Mouse (Mus musculus): Measurements from ENCODE around the gene Pdxk. TPM values are rescaled to one million over a fixed set of nuclear protein-coding genes. Genes with fewer than 3 reads are reported as not detected.
A peak's percentile ranks its signal among the peaks of the same experiment; 100 is the strongest.

Pdxk gene
- polyA plus RNA-seq, 1 experiment, result 0.14 TPM

GRCm38 (mm10) chr10:78462945-78463768 lies 1.6 kb downstream of the Pdxk start:
- TF ChIP-seq TAL1 (IDR thresholded peaks at IDR 0.05; ENCODE audit: low read length), result no peak
- no peak for TF ChIP-seq GATA1 (IDR thresholded peaks at IDR 0.05; ENCODE audit: low read length)
- H3K4me3 ChIP-seq (replicated peaks), result no peak overlapping the region

DNA sequence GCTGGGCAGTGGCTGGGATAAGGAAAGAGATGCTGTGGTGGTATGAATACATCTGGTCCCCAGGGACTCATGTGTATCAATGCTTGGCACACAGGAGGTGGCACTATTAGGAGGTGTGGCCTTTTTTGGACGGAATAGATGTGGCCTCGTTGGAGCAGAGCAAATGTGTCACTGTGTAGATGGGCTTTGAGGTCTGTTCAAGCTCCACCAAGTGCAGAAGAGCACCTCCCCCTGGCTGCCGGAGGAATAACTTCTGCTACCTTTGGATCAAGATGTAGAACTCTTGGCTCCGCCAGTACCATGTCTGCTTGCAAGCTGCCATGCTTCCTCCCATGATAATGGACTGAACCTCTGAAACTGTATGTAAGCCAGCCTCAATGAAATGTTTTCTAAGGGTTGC lies 3.0 kb downstream of the Pdxk start:
- Histone ChIP-seq H3K9me3 (ENCODE audit: control insufficient read depth, low read length) (no peaks in the 10 kb centered on the region), H3K27me3 (ENCODE audit: control insufficient read depth) (no peaks in the 10 kb centered on the region), H3K36me3 (ENCODE audit: control insufficient read depth) (no peaks in the 10 kb centered on the region), H3K4me1 (ENCODE audit: control insufficient read depth) (peaks cover 39% of the 10 kb centered on the region), H3K4me3 (replicated peaks) (no peak overlapping the region)
- TF ChIP-seq TAL1 (IDR thresholded peaks at IDR 0.05; ENCODE audit: low read length) (no peak), GATA1 (IDR thresholded peaks at IDR 0.05; ENCODE audit: low read length) (no peak)

More at GRCm38 (mm10) chr10:78462945-78463768, 1.6 kb downstream of the Pdxk start:
- H3K27me3 ChIP-seq (ENCODE audit: control insufficient read depth), result no peaks in the 10 kb centered on the region
- peaks cover 31% of the 10 kb centered on the region for H3K4me1 ChIP-seq (ENCODE audit: control insufficient read depth)
- no peaks in the 10 kb centered on the region for H3K36me3 ChIP-seq (ENCODE audit: control insufficient read depth)
- no peaks in the 10 kb centered on the region for H3K9me3 ChIP-seq (ENCODE audit: control insufficient read depth, low read length)

DNA sequence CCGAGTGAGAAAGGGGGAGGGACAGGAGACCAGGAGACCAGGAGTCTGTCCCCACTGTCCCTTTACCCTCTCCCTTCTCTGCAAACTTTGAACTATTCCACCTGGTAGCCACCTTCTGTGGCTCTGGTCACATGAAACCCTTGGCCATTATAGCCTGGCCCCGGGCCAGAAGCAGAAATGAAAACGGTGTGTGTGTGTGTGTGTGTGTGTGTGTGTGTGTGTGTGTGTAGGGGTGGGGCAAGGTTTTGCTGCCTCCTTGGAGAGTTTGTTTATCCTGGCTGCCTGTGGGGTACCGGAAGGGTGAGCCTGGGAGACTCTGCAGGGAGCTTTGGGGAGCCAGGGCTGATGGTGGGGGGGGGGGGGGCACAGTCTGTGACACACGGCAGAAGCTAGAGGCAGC lies 4.3 kb downstream of the Pdxk start:
- H3K9me3 ChIP-seq (ENCODE audit: control insufficient read depth, low read length), result no peaks in the 10 kb centered on the region
- no peak overlapping the region for H3K4me3 ChIP-seq (replicated peaks)
- H3K4me1 ChIP-seq (ENCODE audit: control insufficient read depth), result peaks cover 39% of the 10 kb centered on the region
- H3K36me3 ChIP-seq (ENCODE audit: control insufficient read depth), result no peaks in the 10 kb centered on the region
- H3K27me3 ChIP-seq (ENCODE audit: control insufficient read depth), result no peaks in the 10 kb centered on the region
- TF ChIP-seq GATA1 (IDR thresholded peaks at IDR 0.05; ENCODE audit: low read length) (no peak), TAL1 (IDR thresholded peaks at IDR 0.05; ENCODE audit: low read length) (no peak)

GRCm38 (mm10) chr10:78458348-78459111 lies 6.2 kb downstream of the Pdxk start:
- Histone ChIP-seq H3K4me1 (ENCODE audit: control insufficient read depth) (peaks cover 20% of the 10 kb centered on the region), H3K9me3 (ENCODE audit: control insufficient read depth, low read length) (no peaks in the 10 kb centered on the region), H3K27me3 (ENCODE audit: control insufficient read depth) (no peaks in the 10 kb centered on the region), H3K36me3 (ENCODE audit: control insufficient read depth) (no peaks in the 10 kb centered on the region), H3K4me3 (replicated peaks) (no peak overlapping the region)
- TF ChIP-seq GATA1 (IDR thresholded peaks at IDR 0.05; ENCODE audit: low read length) (no peak), TAL1 (IDR thresholded peaks at IDR 0.05; ENCODE audit: low read length) (no peak)

- H3K27me3 ChIP-seq (ENCODE audit: control insufficient read depth), result no peaks in the 10 kb centered on the region
- no peaks in the 10 kb centered on the region; the same call in 1 of the 2 replicates for H3K36me3 ChIP-seq (ENCODE audit: control insufficient read depth)
- H3K9me3 ChIP-seq (ENCODE audit: control insufficient read depth, low read length), result no peaks in the 10 kb centered on the region
- peak overlapping the region; percentile 31 for H3K4me3 ChIP-seq (replicated peaks)
- peaks cover 14% of the 10 kb centered on the region for H3K4me1 ChIP-seq (ENCODE audit: control insufficient read depth)
- no peak for TF ChIP-seq TAL1 (IDR thresholded peaks at IDR 0.05; ENCODE audit: low read length)
- no peak for TF ChIP-seq GATA1 (IDR thresholded peaks at IDR 0.05; ENCODE audit: low read length)
These were observed 7.1 kb downstream of the Pdxk start for GRCm38 (mm10) chr10:78457495-78458347.

- H3K4me3 ChIP-seq (replicated peaks), result no peak overlapping the region
- TF ChIP-seq GATA1 (IDR thresholded peaks at IDR 0.05; ENCODE audit: low read length) (no peak), TAL1 (IDR thresholded peaks at IDR 0.05; ENCODE audit: low read length) (no peak)
- H3K27me3 ChIP-seq (ENCODE audit: control insufficient read depth), result no peaks in the 10 kb centered on the region
- H3K36me3 ChIP-seq (ENCODE audit: control insufficient read depth), result no peaks in the 10 kb centered on the region; the same call in 1 of the 2 replicates
- H3K4me1 ChIP-seq (ENCODE audit: control insufficient read depth), result peaks cover 13% of the 10 kb centered on the region
- no peaks in the 10 kb centered on the region for H3K9me3 ChIP-seq (ENCODE audit: control insufficient read depth, low read length)
These were observed 8.1 kb downstream of the Pdxk start for GRCm38 (mm10) chr10:78456696-78457095.

DNA sequence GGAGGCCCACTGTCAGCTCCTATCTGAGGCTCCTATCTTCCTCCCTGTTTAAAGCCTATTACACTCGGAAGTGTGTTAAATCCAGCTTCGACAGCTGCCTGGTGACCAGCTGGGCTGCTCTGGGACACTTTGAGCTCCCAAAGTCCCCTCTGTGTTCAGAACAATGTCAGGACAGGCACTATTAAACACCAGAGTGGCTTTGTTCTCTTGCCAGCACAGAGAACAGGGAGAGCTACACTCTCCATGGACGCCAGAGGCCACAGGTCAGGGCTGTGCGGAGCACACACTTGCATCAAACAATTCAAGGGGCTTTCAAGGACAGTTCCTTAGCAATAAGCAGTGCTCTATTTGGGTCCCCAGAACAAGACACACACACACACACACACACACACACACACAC lies 12.1 kb downstream of the Pdxk start:
- peaks cover 3% of the 10 kb centered on the region for H3K4me1 ChIP-seq (ENCODE audit: control insufficient read depth)
- no peaks in the 10 kb centered on the region for H3K27me3 ChIP-seq (ENCODE audit: control insufficient read depth)
- no peaks in the 10 kb centered on the region for H3K9me3 ChIP-seq (ENCODE audit: control insufficient read depth, low read length)
- H3K36me3 ChIP-seq (ENCODE audit: control insufficient read depth), result peaks cover 25% of the 10 kb centered on the region
- no peak overlapping the region for H3K4me3 ChIP-seq (replicated peaks)
- TF ChIP-seq TAL1 (IDR thresholded peaks at IDR 0.05; ENCODE audit: low read length) (no peak), GATA1 (IDR thresholded peaks at IDR 0.05; ENCODE audit: low read length) (no peak)

DNA sequence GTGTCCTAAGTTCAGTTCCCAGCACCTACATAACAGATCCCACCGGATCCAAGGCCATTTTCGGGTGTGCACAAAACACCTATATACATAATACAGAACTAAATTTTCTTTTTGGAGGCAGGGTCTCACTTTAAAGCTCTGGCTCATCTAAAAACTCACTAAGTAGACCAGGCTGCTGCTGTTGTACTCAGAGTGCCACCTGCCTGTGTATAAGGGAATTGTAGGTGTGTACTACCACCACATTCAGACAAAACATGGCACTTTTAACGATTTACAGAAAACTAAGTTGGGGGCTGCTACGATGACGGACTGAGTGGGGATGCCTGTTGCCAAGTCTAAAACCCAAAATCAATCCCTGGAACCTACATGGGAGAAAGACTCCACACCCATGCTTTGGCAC lies 14.0 kb downstream of the Pdxk start:
- Histone ChIP-seq H3K4me1 (ENCODE audit: control insufficient read depth) (no peaks in the 10 kb centered on the region), H3K9me3 (ENCODE audit: control insufficient read depth, low read length) (no peaks in the 10 kb centered on the region), H3K36me3 (ENCODE audit: control insufficient read depth) (peaks cover 34% of the 10 kb centered on the region), H3K27me3 (ENCODE audit: control insufficient read depth) (no peaks in the 10 kb centered on the region), H3K4me3 (replicated peaks) (no peak overlapping the region)
- TF ChIP-seq TAL1 (IDR thresholded peaks at IDR 0.05; ENCODE audit: low read length) (no peak), GATA1 (IDR thresholded peaks at IDR 0.05; ENCODE audit: low read length) (no peak)
